Mouse (Mus musculus): ENCODE results near the gene Dbi. TPM values are rescaled to one million over a fixed set of nuclear protein-coding genes. Genes with fewer than 3 reads are reported as not detected.
A peak's percentile ranks its signal among the peaks of the same experiment; 100 is the strongest.

Gene Dbi
- total RNA-seq, 1 experiment from 2014 or later: 1,093 TPM

GRCm38 (mm10) chr1:120083921-120084517 is 36.9 kb downstream of the Dbi start:
- DNase-seq: no peak

GRCm38 (mm10) chr1:120082957-120083585 is 37.8 kb downstream of the Dbi start:
- no peak for DNase-seq

GRCm38 (mm10) chr1:120080632-120081031 is 40.2 kb downstream of the Dbi start:
- DNase-seq: peak; percentile 32

GRCm38 (mm10) chr1:120077746-120078410 is 43.0 kb downstream of the Dbi start:
- DNase-seq: no peak

- DNase-seq: no peak
These were observed 45.4 kb downstream of the Dbi start for GRCm38 (mm10) chr1:120075507-120075906.

GRCm38 (mm10) chr1:120074931-120075330 is 45.9 kb downstream of the Dbi start:
- peak; percentile 35 for DNase-seq

- DNase-seq: no peak
These were observed 46.6 kb downstream of the Dbi start for GRCm38 (mm10) chr1:120074307-120074702.

- peak; percentile 94 for DNase-seq
These were observed 47.2 kb downstream of the Dbi start, which contains the start of gene Tmem37 for GRCm38 (mm10) chr1:120073519-120074306. TSS of gene Tmem37 (minus strand) at chr1:120074074.

GRCm38 (mm10) chr1:120072900-120073299 is 48.0 kb downstream of the Dbi start:
- peak; percentile 82 for DNase-seq

- no peak for DNase-seq
These were observed 49.7 kb downstream of the Dbi start for GRCm38 (mm10) chr1:120071133-120071532.

GRCm38 (mm10) chr1:120070168-120070567 is 50.7 kb downstream of the Dbi start:
- DNase-seq: no peak

GRCm38 (mm10) chr1:120069120-120069519 is 51.8 kb downstream of the Dbi start:
- DNase-seq: no peak

- DNase-seq: no peak
These were observed 54.3 kb downstream of the Dbi start for GRCm38 (mm10) chr1:120066625-120067024.

- DNase-seq: no peak
These were observed 54.7 kb downstream of the Dbi start for GRCm38 (mm10) chr1:120066159-120066558.

GRCm38 (mm10) chr1:120064036-120064682 is 56.7 kb downstream of the Dbi start:
- DNase-seq: no peak

Other genes with a start within 250 kb of the Dbi start
- gene Tmem177, start 207.9 kb downstream of the Dbi start, total RNA-seq (2021): 8.4 and 10.1 TPM in 2 replicates
- 0.30 TPM in 1 of 2 replicates, not detected in the other for gene Cfap221, start 123.8 kb downstream of the Dbi start, total RNA-seq (2021)
- 11.2 and 14.4 TPM in 2 replicates for gene Sctr, start 114.2 kb downstream of the Dbi start, total RNA-seq (2021)
- 19.8 and 26.9 TPM in 2 replicates for gene Tmem37, start 47.0 kb downstream of the Dbi start, total RNA-seq (2021)
- gene 3110009E18Rik, start 109 bp upstream of the Dbi start, total RNA-seq (2021): 8.8 and 10.7 TPM in 2 replicates
- gene Steap3, start 151.6 kb upstream of the Dbi start, total RNA-seq (2021): 20.8 and 29.6 TPM in 2 replicates
- 0.19 TPM in 1 of 2 replicates, not detected in the other for gene C1ql2, start 219.5 kb upstream of the Dbi start, total RNA-seq (2021)